Mouse (Mus musculus): ENCODE data around the gene Ckb.

The Ckb gene

GRCm38 (mm10) chr12:111692899-111693298, 20.8 kb upstream of the Ckb start:
- no peak for DNase-seq (ENCODE audit: low spot score)

GRCm38 (mm10) chr12:111691346-111691872, 19.3 kb upstream of the Ckb start:
- DNase-seq (ENCODE audit: low spot score) = peak; percentile 87

- DNase-seq (ENCODE audit: low spot score) = no peak
Observed at GRCm38 (mm10) chr12:111689426-111689825, 17.3 kb upstream of the Ckb start.

GRCm38 (mm10) chr12:111688069-111688428, 15.9 kb upstream of the Ckb start:
- no peak for DNase-seq (ENCODE audit: low spot score)

- DNase-seq (ENCODE audit: low spot score) = no peak
Observed at GRCm38 (mm10) chr12:111687350-111688068, 15.4 kb upstream of the Ckb start.

- DNase-seq (ENCODE audit: low spot score) = no peak
Observed at GRCm38 (mm10) chr12:111686390-111686789, 14.3 kb upstream of the Ckb start.

GRCm38 (mm10) chr12:111682806-111683205, 10.7 kb upstream of the Ckb start:
- no peak for DNase-seq (ENCODE audit: low spot score)

- no peak for DNase-seq (ENCODE audit: low spot score)
Observed at GRCm38 (mm10) chr12:111682003-111682402, 9.9 kb upstream of the Ckb start.

- no peak for DNase-seq (ENCODE audit: low spot score)
Observed at GRCm38 (mm10) chr12:111681305-111681704, 9.2 kb upstream of the Ckb start.

- no peak for DNase-seq (ENCODE audit: low spot score)
Observed at GRCm38 (mm10) chr12:111680661-111681060, 8.5 kb upstream of the Ckb start.

- no peak for DNase-seq (ENCODE audit: low spot score)
Observed at GRCm38 (mm10) chr12:111678997-111679396, 6.9 kb upstream of the Ckb start.

GRCm38 (mm10) chr12:111678670-111678933, 6.5 kb upstream of the Ckb start:
- DNase-seq (ENCODE audit: low spot score) = no peak

- peak; percentile 97 for DNase-seq (ENCODE audit: low spot score)
Observed at GRCm38 (mm10) chr12:111677882-111678669, 5.9 kb upstream of the Ckb start, which contains the start of gene Trmt61a. TSS of gene Trmt61a (plus strand) at chr12:111678105.

- DNase-seq (ENCODE audit: low spot score) = no peak
Observed at GRCm38 (mm10) chr12:111677421-111677820, 5.3 kb upstream of the Ckb start.

- DNase-seq (ENCODE audit: low spot score) = no peak
Observed at GRCm38 (mm10) chr12:111675797-111676580, 3.9 kb upstream of the Ckb start.

- DNase-seq (ENCODE audit: low spot score) = no peak
Observed at GRCm38 (mm10) chr12:111674850-111675486, 2.8 kb upstream of the Ckb start.

- no peak for DNase-seq (ENCODE audit: low spot score)
Observed at GRCm38 (mm10) chr12:111672581-111672980, 443 bp upstream of the Ckb start.

- peak; percentile 67 for DNase-seq (ENCODE audit: low spot score)
Observed at GRCm38 (mm10) chr12:111671431-111671902, 671 bp downstream of the Ckb start.

- DNase-seq (ENCODE audit: low spot score) = no peak
Observed at GRCm38 (mm10) chr12:111670976-111671375, 1.2 kb downstream of the Ckb start.

GRCm38 (mm10) chr12:111670371-111670971, 1.7 kb downstream of the Ckb start:
- no peak for DNase-seq (ENCODE audit: low spot score)

GRCm38 (mm10) chr12:111669961-111670360, 2.2 kb downstream of the Ckb start:
- no peak for DNase-seq (ENCODE audit: low spot score)

Measured in embryo, embryonic 10.5 days (tissue).